In genomic region chr15:96419920-96420319, GRCm38 (mm10) we compare ENCODE assay signal across 27 mouse cellular contexts.
"Had no signal": no experiment of that assay in that cellular context is flagged by ENCODE, and none has a peak within 500 bp of the region (broad histone marks: within the 10 kb centered on the region; RNA-seq: fewer than 3 reads in every experiment).

No protein-coding gene starts in this region.

- H3K27me3 ChIP-seq: embryonic facial prominence, embryonic 12.5 days; embryonic facial prominence, embryonic 13.5 days; embryonic facial prominence, embryonic 15.5 days; forebrain, embryonic 12.5 days; forebrain, embryonic 13.5 days; forebrain, embryonic 15.5 days had no signal

- H3K4me1 ChIP-seq: embryonic facial prominence, embryonic 10.5 days; embryonic facial prominence, embryonic 12.5 days; embryonic facial prominence, embryonic 13.5 days; embryonic facial prominence, embryonic 15.5 days; forebrain, embryonic 10.5 days; forebrain, embryonic 12.5 days; forebrain, embryonic 13.5 days; forebrain, embryonic 15.5 days had no signal

- DNase-seq: cerebellum, adult 18-20 months; cerebellum, adult 2 months; cerebellum, adult 8-10 months; cerebellum, adult 9-10 months; cerebellum, adult 9-11 months; cerebellum, postnatal 10 days; cerebellum, postnatal 14 days; cerebellum, postnatal 25 days; cerebellum, postnatal 36 days; embryo, embryonic 11 days; forebrain, postnatal 0 days; gastrocnemius, adult 2 months; gastrocnemius, postnatal 10 days; gastrocnemius, postnatal 14 days; gastrocnemius, postnatal 25 days; gastrocnemius, postnatal 36 days had no signal

- H3K4me3 ChIP-seq: embryonic facial prominence, embryonic 10.5 days; embryonic facial prominence, embryonic 12.5 days; embryonic facial prominence, embryonic 13.5 days; embryonic facial prominence, embryonic 15.5 days; erythroblast, embryonic 14.5 days; forebrain, embryonic 10.5 days; forebrain, embryonic 12.5 days; forebrain, embryonic 13.5 days; forebrain, embryonic 15.5 days; gastrocnemius, adult 2 months had no signal

- H3K9me3 ChIP-seq: embryonic facial prominence, embryonic 10.5 days; embryonic facial prominence, embryonic 12.5 days; embryonic facial prominence, embryonic 13.5 days; embryonic facial prominence, embryonic 15.5 days; forebrain, embryonic 10.5 days; forebrain, embryonic 12.5 days; forebrain, embryonic 13.5 days; forebrain, embryonic 15.5 days had no signal

- ATAC-seq: forebrain, embryonic 13.5 days; forebrain, embryonic 14.5 days; forebrain, embryonic 15.5 days; forebrain, embryonic 16.5 days; forebrain, postnatal 0 days had no signal

- H3K27ac ChIP-seq: embryonic facial prominence, embryonic 10.5 days; embryonic facial prominence, embryonic 12.5 days; embryonic facial prominence, embryonic 13.5 days; embryonic facial prominence, embryonic 15.5 days; forebrain, embryonic 10.5 days; forebrain, embryonic 12.5 days; forebrain, embryonic 13.5 days; forebrain, embryonic 15.5 days; gastrocnemius, adult 2 months had no signal

- H3K4me2 ChIP-seq: embryonic facial prominence, embryonic 12.5 days; embryonic facial prominence, embryonic 13.5 days; embryonic facial prominence, embryonic 15.5 days; forebrain, embryonic 12.5 days; forebrain, embryonic 13.5 days; forebrain, embryonic 15.5 days had no signal

- H3K9ac ChIP-seq: embryonic facial prominence, embryonic 12.5 days; embryonic facial prominence, embryonic 13.5 days; embryonic facial prominence, embryonic 15.5 days; forebrain, embryonic 12.5 days; forebrain, embryonic 13.5 days; forebrain, embryonic 15.5 days; forebrain, postnatal 0 days had no signal
